Mouse (Mus musculus) urinary bladder, adult 2 months (tissue): ENCODE data around the gene Grik1. TPM values are rescaled to one million over a fixed set of nuclear protein-coding genes. Genes with fewer than 3 reads are reported as not detected.

Experiments
- DNase-seq: peaks from one replicate; pipeline ENCODE4 v3.0.0; 2022; ENCODE audit warnings: low spot score
- polyA plus RNA-seq: library from polyadenylated mRNA; depleted of rRNA; stranded (reverse); fragments of >200 nt; gene quantifications from 2 replicates; pipeline ENCODE4 v1.2.3, GENCODE M21; 2012

Gene Grik1
- polyA plus RNA-seq, 1 experiment, result 1.8 TPM

DNA sequence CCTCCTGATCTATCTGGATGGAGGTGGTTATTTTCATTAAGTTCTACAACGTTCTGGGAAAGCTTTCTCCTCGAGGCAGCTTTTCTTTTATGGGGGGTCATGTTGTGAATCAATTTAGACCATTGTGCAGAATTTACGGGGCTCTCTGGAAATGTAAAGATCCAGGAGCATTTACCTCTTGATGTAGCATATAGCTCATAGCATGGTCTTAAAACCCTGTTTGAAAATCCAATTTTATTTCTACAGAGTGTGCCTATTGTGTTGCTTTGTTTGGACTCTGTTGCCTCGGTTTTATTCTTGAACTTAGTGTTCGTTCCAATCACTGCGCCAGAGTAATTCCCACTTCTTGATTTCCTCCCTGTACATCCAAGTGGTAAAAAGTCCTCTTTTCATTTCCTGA lies 328.6 kb downstream of the Grik1 start:
- DNase-seq, result no peak

DNA sequence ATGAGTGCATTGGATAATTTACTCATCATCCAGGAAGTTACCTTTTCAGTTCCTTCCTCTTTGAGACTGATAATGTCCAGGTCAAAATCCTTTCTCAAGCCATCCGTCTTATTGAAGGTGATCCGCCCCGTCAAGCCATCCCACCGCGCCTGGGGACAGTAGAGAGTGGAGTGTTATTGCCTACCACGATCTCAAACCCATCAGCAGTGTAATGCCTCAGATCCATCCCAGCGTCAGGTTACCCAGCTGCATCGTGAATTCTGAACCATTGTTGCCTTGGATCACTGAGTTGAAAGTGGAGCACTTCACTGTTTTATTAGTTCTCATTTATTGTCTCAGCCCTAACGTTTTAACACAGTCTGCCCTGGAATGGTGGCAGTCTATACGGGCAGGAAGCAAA lies 332.6 kb downstream of the Grik1 start:
- DNase-seq, result no peak

DNA sequence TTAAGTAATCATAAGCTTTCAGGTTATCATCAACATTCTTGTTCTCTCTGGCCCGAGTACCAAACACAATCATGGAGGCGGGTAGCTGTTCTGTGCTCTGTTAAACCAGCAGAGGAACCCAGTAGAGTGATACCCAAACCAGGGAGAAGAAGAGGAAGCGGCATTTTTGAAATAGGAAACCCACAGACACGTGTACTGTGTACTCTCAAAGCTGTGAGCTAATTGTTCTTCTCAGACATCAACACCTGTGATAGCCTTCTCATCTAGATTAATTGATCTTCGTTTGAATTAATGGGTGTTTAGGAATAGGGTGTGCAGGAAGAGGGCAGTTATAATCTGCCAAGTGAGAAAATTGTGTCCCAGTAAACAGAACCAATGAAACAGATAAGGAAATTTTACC lies 333.9 kb downstream of the Grik1 start:
- DNase-seq, result no peak

DNA sequence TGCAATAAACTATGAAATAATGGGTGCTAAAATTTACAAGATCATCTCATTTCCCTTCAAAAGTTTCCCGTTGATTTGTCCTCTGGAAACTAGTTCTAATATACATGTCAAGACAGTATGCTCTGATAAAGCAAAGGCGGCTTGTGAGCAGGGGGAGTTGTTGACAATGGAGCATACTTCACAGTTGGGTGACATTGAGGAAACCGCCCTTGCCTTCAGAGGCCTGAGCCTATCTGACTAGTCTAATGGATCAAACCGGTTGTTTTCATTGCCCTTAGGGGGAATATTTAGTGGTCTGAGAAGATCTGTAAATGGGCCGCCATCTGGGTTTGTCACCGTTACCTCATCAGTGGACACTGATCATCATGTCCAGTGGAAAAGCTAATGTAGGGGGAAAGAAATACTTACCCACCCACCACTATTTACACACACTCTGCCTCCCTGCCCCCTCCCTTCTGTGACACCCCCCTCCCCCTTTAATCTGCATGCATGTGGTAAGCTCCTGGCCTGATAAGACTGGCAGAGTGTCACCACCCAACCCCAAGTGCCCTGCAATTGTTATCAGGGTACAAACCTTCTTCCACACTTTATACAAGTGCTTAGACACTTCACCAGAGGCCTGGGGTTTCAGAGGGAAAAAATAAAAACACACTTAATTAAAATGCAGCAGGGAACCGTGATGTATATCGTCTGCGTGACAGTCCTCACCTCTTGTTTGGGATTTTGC lies 335.2 kb downstream of the Grik1 start:
- DNase-seq, result no peak

DNA sequence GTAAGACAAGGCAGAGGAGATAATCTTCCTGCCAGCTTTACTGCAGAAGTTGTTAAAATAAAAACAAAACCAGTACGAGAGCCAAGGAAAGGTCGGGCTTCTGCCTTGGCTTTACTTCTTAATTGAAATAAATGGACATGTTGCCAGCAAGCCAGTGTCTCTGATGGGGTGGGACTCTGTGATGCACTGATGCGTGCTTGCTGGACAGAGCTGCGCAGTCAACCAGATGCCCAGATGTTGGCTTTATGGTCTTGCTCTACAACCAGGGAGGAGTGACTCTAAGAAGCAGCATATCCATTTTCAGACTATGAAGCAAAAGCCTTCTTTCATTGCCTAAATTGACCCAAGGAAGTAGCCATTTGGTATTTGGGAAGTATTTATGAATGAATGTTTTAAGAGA lies 336.9 kb downstream of the Grik1 start:
- DNase-seq, result no peak

DNA sequence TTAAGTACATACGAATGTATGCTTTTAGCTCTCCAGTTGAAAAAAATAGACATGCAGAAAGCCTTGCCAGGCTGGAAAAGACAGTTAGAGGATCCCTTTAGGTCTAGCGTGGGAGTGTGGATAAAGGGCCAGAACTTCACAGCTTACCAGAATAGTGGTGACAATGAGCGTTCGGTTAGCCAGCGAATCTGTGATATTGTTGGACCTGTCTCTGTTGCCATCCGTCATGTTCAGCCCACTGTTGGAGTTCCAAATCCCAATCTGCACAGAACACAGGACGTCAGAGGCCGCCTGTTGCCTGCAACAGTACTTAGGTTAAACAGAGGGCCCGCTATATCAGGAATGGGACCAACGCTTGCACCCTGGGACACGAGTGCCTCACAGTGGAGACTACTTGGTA lies 340.2 kb downstream of the Grik1 start:
- no peak for DNase-seq

DNA sequence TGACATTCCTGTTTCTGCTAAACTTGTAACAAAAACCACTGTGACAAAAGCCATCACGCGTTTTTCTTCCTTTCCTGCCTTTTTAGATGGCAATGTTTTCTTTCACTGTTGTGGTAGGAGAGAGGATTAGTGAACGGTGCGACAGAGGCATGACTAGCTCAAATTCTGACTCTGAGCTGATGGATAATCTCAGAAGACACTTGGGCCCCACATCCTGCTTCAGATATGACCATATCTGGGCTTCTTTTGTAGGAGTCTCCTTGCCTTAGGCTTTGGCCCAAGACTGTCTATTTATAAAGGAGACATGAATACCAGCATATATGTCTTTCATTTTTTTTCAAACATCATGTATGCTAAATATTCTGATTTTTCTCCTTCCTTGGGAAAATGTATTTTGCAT lies 341.9 kb downstream of the Grik1 start:
- DNase-seq, result no peak

DNA sequence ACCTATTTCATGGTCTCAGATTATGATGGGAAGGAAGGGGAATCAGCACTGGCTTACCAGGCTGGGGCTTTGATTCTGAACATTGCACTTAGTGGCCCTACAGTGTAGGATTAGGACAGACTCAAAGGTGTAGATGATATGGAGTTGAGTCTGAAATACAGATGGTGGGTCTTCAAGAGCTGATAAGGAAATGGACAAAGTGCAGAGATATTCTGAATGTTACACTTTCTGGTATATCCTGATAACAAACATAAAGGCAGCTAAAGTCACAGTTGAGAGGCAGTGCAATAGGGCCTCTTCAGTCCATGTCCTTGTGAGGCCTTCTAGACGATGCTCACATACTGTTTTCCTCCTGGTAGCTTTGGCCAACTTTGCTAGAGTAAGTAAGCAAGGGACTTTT lies 345.7 kb downstream of the Grik1 start:
- DNase-seq, result no peak

DNA sequence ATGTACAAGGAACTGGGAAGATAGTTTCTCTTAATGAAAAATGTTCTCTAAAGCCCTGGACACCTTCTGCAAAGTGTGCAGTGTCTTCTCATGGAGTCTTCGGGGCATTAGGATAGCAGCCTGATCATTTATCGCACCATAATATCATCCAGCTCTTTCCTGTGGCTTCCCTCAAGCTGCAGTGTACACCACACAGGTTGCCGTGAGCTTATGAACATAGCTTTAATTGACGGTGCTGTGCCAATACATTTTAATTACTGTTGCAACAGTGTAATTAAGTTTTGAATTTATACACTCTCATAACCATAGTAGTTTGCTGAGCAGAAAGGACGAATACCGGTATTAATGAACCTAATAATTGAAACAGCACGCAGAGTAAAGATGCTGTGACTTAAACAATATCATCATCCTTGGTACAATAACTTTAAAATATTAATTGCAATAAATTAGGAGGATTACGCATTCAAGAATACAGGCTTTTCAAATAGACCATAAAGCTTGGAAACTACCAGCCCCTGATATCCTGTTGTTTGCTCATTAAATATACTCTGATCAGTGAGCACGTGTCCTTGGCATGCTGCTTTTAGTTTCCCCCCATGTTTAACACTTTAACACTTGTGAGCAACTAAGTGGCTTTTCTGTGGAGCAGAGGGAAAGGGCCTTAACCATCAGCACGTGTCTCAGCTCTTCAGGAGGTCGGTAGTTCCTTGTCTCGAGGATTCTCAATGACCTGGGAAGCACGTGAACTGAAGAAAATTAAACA lies 347.8 kb downstream of the Grik1 start:
- no peak for DNase-seq

DNA sequence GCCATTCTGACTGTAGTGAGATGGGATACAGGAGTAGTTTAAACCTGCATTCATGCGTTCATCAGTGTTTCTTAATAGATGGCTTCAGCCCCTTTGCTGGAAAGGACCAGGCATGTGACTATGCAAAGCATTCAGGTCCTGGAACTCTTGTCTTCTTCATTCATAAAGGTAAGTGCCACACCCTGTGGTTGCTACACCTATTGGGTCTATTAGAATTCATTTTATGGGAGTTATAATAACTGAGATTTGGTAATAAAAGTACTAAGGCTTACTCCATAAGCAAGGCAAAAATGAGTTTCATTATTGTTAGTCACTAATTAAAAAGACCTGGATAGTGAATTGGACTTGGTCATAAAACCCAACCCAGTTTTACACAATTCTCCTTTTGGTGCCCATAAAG lies 355.4 kb downstream of the Grik1 start:
- DNase-seq, result no peak

DNA sequence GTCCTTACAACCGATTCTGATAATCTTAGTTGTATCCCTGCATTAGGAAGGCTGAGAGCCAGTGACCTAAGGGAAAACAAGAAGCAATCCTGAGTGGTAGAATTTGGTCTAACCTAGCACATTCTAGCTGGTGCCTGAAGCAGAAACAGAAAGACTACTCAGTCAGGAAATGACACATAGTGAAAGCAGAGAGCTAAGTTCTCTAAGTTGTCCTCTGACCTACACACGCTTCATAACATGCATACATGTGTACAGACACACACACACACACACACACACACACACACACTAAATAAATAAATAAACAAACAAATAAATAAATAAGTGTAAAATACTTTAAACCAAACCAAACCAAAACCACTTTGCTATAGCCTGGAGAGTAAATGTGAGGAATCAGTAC lies 358.7 kb downstream of the Grik1 start:
- DNase-seq, result no peak

DNA sequence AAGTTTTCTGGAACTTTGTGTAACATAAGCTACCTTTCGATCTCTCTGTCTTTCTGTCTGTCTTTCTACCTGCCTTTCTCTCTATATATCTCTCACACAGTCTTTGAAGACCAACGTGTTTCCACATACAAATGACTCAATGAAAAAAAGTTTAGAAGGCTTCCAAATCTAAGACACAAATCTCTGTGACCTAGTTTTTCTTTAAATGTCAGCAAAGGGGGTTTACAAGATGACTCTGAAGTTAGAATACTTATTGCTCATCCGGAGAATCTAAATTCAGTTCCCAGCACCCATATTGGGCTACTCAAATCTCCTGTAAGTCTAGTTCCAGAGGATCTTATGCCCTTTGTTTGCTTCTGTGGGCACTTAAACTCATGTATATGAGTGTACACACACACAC lies 359.5 kb downstream of the Grik1 start:
- DNase-seq, result no peak

DNA sequence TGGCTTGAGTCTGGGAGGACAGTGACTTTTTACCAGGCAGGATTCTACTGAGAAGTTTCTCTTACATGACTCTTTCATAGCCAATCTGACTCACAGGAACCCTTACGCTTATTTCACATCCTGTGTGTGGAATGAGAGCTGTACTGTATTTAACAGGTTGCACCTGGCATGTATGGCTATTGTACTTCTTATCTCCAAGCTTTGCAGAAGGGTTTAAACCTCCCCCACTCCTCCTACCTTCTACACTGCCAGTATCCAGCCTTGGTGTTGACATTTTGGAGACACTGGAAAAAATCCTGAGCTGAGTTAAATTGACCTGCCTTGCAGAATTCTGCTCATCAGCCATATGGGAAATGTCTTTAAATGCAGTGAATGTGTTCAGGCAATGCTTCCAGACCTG lies 361.4 kb downstream of the Grik1 start:
- no peak for DNase-seq

DNA sequence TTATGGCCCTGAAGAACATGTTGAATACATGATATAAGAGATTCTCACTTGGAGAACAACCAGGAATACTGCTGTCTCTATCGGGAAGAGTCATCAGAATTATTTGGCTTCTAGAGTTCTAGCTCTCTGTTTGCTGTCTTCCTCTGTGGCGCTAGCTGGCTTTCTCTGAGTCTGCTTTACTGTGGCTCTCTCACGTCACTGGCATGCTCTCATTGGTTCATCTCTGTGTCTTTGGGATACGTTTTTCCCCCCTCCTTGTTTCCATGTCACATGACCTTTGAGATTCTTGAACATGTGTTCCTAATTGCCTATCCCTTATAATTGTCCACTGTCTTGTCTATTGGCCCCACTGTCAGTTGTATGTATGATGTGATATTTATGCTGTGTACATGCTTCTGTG lies 372.2 kb downstream of the Grik1 start:
- no peak for DNase-seq

DNA sequence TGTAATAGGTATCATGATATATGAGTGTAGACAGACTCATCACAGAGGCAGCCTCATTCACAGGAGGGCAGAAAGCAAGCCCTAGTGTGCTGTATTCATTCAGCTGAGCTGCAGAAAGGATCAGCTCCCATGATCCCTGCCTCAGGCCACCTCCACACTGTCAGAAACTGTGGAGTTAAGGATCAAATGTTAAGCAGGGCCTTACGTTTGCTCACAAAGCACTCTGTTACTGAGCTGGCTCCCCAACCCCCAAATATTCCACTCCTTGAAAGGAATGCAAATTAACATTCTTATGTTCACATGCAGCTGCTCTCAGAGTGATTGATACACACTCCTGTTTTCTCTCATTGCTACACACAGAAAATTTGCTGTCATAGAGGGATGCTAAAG lies 372.9 kb downstream of the Grik1 start:
- DNase-seq, result no peak

DNA sequence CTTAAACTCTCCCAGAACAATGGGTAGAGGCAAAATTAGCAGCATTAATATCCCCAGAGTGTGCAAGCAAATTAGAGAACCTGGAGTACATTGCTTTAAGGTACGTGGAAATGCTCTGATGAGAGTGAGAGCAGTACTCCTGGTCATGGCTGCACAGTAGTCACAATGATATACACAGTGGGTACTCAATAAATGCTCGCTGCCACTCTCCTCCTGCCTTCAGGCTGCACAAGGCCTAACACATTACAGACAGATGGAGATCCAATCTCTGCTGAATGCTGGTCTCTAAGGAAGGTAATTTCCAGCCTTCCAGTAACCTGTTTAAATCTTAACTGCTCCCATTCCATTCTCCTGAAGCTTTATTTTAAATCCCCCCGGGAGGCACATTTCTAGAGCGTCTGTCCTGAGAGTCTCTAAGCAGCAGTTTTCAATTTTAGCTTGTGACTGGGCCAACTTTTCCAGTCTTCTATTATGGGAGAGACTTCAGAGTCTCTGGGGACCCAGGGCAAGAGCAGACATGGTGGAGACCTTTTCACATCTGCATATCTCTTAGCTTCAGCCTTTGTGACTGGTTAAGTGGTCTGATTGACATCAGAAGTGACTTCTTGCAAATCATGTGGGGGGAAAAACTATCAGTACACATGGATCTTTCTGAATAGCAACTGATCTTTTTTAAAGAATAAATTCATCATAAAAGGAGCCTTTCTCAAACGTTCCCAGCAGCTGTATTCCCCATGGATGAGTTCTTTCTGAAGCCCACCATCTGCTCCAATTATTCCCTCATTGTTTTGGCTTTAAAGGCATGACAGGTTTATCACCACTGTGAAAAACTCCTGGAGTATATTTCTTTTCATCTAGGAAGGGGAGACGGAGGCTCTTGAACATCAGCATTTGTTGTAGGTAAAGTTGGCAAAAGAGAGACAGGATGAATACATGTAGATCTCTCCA lies 373.6 kb downstream of the Grik1 start:
- DNase-seq, result no peak

DNA sequence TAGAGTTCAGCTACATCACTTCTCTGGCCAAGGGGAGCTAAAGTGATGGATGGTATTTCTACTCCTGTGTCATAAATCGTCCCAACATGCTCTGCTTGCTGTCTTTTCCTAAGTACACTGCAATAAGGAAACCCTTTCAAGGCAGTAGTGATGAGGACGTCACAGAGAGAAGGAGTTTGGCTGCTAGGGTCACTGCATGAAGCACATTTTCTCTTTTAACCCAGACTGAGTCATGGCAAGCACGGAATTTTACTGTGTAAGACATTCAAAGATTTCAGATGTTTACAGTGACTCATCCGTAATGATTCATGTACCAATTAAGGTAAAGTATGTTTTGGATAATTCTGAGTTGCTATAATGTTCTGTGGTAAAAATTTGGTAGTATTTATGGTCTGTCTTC lies 374.9 kb downstream of the Grik1 start:
- no peak for DNase-seq

DNA sequence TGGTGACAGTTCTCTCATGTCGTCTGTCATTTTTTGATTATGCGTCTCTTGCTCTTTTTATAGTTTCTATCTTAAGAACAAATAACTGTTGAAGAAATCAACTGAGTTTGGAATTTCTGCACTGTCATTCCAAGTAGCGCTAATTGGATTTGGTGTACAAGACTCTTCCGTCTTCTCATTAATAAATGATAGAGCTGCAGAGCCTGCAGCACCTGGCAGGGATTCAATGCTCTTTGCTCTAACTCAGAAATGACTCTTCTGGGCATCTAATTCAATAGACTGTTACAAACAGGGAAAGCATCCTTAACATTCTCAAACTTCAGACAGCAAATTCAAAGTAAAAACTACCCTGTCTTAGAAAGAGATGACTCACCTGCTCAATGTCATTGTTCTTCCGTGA lies 376.3 kb downstream of the Grik1 start:
- no peak for DNase-seq

DNA sequence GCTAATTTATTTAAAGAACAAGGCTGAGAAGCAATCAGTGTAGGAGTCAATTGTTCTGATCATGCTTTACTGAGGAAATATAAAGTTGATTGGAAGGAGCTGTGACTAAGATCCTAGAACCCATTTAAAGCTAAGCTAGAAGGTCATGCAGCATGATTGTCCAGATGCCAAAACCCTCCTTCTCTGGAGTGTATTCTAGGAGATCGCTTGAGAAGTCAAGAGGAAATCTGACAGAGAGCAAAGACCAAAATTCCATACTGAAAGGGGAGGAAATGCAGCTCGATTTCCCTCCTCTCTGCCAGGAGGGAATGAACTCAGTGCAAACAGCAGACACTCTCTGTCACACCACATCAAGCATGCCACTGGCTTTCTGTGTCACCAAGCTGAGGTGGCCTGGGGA lies 378.9 kb downstream of the Grik1 start:
- DNase-seq, result no peak

DNA sequence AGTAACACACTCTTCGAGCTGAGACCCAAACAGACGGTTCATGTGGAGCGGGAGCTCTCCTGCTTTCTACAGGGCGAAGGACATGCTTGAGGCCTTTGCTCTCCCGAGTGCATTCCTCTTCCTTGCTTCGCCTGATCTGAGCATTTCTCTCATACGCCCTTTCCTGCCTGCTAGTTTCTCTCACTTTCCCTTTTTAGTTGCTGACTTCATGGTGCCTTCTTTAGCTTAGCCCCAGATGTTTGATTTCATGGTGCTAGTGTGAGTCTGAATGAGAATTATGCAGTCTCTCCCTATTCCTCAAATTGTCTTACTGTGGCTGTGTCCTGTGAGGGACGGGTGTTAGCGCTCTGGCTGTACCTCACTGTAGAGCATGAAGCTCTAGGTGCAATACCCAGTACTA lies 388.0 kb downstream of the Grik1 start:
- no peak for DNase-seq

DNA sequence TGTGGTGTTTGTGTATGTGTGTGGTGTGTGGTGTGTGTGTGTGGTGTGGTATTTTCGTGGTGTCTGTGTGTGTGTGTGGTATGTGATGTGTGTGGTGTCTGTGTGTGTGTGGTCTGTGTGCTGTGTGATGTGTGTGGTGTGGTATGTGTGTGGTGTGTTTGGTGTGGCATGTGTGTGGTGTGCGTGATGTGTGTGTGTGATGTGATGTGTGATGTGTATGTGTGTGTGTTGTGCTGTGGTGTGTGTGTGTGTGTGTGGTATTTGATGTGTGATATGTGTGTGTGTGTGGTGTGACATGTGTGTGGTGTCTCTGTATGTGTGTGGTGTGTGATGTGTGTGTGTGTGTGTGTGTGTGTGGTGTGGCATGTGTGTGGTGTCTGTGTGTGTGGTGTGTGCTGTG lies 388.9 kb downstream of the Grik1 start:
- no peak for DNase-seq

DNA sequence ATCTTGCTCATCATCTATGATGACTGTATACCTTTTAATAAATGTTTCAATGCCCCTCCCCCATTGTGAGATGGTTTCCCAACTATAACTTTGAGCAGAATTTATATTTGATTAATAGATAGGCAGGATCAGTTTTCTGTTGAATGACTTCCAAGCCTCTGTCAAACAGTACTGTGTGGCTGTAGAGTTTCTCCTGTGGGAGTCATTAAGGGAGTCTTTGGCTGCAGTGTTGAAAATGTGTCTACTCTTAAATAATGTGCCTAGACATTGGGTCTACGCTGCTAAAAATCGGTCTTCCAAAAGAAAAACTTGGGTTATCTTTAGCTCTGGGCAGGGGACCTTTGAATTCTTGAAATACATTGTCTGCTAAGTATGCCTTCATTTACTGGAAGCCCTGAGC lies 414.1 kb downstream of the Grik1 start:
- DNase-seq, result no peak

DNA sequence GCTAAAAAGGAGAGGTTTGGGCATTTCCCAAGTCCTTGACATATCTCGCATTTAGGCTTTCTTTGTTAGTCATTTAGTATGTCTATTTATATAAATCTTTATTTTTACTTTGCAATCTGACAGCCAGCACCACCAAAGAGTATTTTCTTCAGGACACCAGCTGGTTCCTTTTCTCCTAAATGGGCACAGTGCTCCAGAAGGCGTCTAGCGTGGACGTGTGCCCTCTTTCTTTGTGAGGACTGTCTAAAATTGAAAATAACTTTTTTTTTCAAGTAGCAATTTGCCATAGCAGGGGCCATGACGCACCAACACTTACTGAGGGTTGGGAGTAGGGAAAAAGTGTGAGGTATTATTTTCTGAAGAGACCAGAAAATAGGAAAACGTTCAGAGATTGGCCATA lies 425.5 kb downstream of the Grik1 start:
- DNase-seq, result no peak
